Mouse (Mus musculus) CH12.LX (cell line): ENCODE data around the gene Mgat5.

Experiments used
- JUND ChIP-seq: conservative IDR thresholded peaks from 2 replicates; pipeline ENCODE4 v1.6.1; 2011; ENCODE audit warnings: low read depth, low read length, improper control_type of control experiment
- MYC ChIP-seq: IDR thresholded peaks from 2 replicates; pipeline ENCODE4 v1.6.1; 2011; ENCODE audit warnings: low read depth, mild to moderate bottlenecking, improper control_type of control experiment, low read length

GRCm38 (mm10) chr1:127354152-127354551, 149.3 kb downstream of the Mgat5 start:
- TF ChIP-seq MYC (no peak), JUND (peak; percentile 58; the same call in 1 of the 2 replicates)
